Mouse (Mus musculus): ENCODE results near the gene Zfp354b.

Zfp354b gene

GRCm38 (mm10) chr11:50883756-50884155 is 47.7 kb downstream of the Zfp354b start:
- DNase-seq = no peak

- DNase-seq = no peak
Observed at GRCm38 (mm10) chr11:50878641-50879040, 52.8 kb downstream of the Zfp354b start.

All from spleen, adult 18-20 months (tissue).